Mouse (Mus musculus) lung, embryonic 14.5 days (tissue): ENCODE measurements at regions not wholly inside any gene's neighbourhood (a gene's known extent, or its start where the extent isn't known, plus 50 kb on each side); places are given as distances from the start of the nearest gene placed in this dataset.
"Not testable (repeated sequence)": the region's sequence is repeated elsewhere in the genome, so short reads cannot be mapped to it uniquely, and the experiment has no call there.

ENCODE experiments used
- ATAC-seq: fragments of 200-750 bp; cut with Nextera tagmentation; 2 replicates; pipeline ENCODE4 v1.8.0; 2017; ENCODE audit warnings: mild to moderate bottlenecking, moderate TSS enrichment, moderate library complexity; ENCODE audit not compliant: insufficient read depth
- DNase-seq: peaks from one replicate; pipeline ENCODE4 v3.0.0-alpha.2; 2015
- H3K27ac ChIP-seq: fragments of 300-500 bp; sonication (generic); 2 replicates; pipeline ENCODE4 v1.5.1; 2014; ENCODE audit warnings: low read depth, mild to moderate bottlenecking, moderate library complexity
- H3K27me3 ChIP-seq: fragments of 300-500 bp; sonication (generic); 2 replicates; pipeline ENCODE4 v1.6.1; 2014; ENCODE audit warnings: low read length, control low read depth; ENCODE audit not compliant: insufficient read depth
- H3K36me3 ChIP-seq: fragments of 300-500 bp; sonication (generic); 2 replicates; pipeline ENCODE4 v1.6.1; 2014; ENCODE audit warnings: control low read depth; ENCODE audit not compliant: insufficient read depth
- H3K4me1 ChIP-seq: fragments of 300-500 bp; sonication (generic); 2 replicates; pipeline ENCODE4 v1.6.1; 2014; ENCODE audit warnings: antibody characterized with exemption, control low read depth; ENCODE audit not compliant: insufficient read depth
- H3K4me2 ChIP-seq: fragments of 300-500 bp; sonication (generic); 2 replicates; pipeline ENCODE4 v1.6.1; 2014; ENCODE audit warnings: mild to moderate bottlenecking
- H3K4me3 ChIP-seq: fragments of 300-500 bp; sonication (generic); 2 replicates; pipeline ENCODE4 v1.5.1; 2014; ENCODE audit warnings: low read depth, low read length
- H3K9ac ChIP-seq: fragments of 300-500 bp; sonication (generic); 2 replicates; pipeline ENCODE4 v1.6.1; 2014
- H3K9me3 ChIP-seq: fragments of 300-500 bp; sonication (generic); 2 replicates; pipeline ENCODE4 v1.6.1; 2016; ENCODE audit warnings: low read depth, low read length, control low read depth
- CTCF ChIP-seq: IDR thresholded peaks from 2 replicates; pipeline ENCODE4 v1.5.1; 2016; ENCODE audit warnings: antibody characterized with exemption, low read depth
- WGBS: fragments of 180-500 bp; shearing (Covaris S2); extraction: QIAGEN DNeasy Blood & Tissue Kit; methylation state at CpG from one replicate; pipeline ENCODE4 v1.1.7; 2014; 5-methylcytosine and 5-hydroxymethylcytosine counted together

DNA sequence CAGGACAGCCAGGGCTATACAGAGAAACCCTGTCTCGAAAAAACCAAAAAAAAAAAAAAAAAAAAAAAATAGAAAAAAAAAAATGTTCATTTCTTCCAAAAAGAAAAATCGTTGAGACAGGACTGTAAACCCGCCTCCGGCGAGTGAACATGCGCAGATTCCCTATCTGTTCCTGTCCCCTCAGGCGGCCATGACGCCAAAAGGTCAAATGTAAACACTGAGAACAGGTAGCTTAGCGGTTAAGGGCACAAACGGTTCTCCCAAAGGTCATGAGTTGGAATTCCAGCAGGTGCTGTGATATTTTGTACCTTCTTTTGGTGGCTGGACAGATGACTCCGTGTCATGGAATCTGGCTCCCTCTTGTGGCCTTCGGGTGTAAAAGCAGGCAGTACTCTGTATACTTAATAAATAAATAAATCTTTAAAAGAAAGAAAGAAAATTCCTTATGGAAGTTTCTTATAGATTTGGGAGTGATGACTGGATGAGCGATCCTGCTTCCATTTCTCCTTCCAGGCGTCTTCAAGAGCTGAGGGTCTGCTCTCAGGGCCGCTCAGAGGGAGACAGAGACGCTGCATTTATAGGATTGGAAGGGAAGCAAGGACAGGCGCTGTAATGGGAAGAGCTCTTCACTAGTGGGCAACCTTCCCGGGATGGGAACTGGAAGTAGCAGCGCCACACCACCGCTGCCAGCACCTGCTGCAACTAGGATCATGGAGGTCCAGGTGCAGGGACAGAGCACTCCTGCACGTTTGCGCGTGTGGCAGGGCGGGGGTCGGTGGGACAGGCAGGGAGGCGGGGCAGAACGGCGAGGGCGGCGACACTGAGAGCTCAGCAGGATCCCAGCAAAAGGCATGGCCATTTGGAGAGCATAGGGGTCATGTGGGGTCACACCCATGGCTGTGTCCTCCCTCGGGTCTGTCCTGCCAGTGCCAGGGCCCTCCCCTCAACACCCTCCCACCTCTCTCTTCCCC, 189.2 kb upstream of the Gm10767 start:
- WGBS: 34% methylated on average over 28 of the region's 31 CpGs
- ATAC-seq: not testable (repeated sequence)

GRCm38 (mm10) chr13:66711010-66711409, 193.7 kb upstream of the Gm10767 start:
- not testable (repeated sequence) for H3K4me3 ChIP-seq, H3K4me1 ChIP-seq, H3K27me3 ChIP-seq, ATAC-seq, H3K9me3 ChIP-seq, H3K9ac ChIP-seq, H3K27ac ChIP-seq, DNase-seq, H3K36me3 ChIP-seq, H3K4me2 ChIP-seq
- WGBS: 45% methylated on average over 3 of the region's 3 CpGs

More for the DNA sequence above, 189.2 kb upstream of the Gm10767 start:
- H3K27ac ChIP-seq, H3K36me3 ChIP-seq, DNase-seq, H3K9me3 ChIP-seq, H3K4me3 ChIP-seq, H3K4me2 ChIP-seq, H3K27me3 ChIP-seq, H3K4me1 ChIP-seq, H3K9ac ChIP-seq: not testable (repeated sequence)
- TF ChIP-seq CTCF: 0 out of 2 replicates have a peak, but pooled peaks have one; percentile 5

- H3K36me3 ChIP-seq, H3K9ac ChIP-seq, H3K9me3 ChIP-seq, H3K27ac ChIP-seq, H3K4me2 ChIP-seq, H3K27me3 ChIP-seq, H3K4me3 ChIP-seq, ATAC-seq, DNase-seq, H3K4me1 ChIP-seq: not testable (repeated sequence)
- 82% methylated on average over 4 of the region's 4 CpGs for WGBS
These were observed 206.7 kb upstream of the Gm10767 start for GRCm38 (mm10) chr13:66697983-66698535.

- H3K27me3 ChIP-seq, DNase-seq, H3K4me1 ChIP-seq, H3K36me3 ChIP-seq, H3K27ac ChIP-seq, H3K9me3 ChIP-seq, ATAC-seq, H3K4me2 ChIP-seq, H3K9ac ChIP-seq, H3K4me3 ChIP-seq: not testable (repeated sequence)
- WGBS: 66% methylated on average over 6 of the region's 6 CpGs
These were observed 223.9 kb upstream of the Gm10767 start for GRCm38 (mm10) chr13:66680766-66681165.

DNA sequence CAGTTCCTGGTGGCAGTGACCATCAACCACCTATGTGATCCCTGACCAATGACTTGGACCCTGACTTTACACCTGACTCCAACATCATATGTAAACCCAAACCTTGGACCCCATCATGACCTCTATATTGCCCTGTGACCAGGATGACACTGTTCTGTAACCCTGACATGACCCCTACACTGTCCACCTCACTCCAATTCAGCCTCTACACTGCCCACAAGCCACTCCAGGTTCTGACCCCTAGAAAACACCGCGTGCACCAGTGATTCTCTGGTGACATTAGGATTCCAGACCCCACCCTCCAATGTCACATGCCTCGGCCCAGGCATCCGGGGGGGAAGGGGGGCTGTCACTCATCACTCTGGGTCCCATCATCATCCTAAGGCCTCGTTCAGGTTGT, 201.3 kb upstream of the 2410141K09Rik start:
- H3K9me3 ChIP-seq, H3K4me2 ChIP-seq, DNase-seq, H3K36me3 ChIP-seq, H3K27me3 ChIP-seq, H3K4me3 ChIP-seq, H3K9ac ChIP-seq, H3K27ac ChIP-seq, ATAC-seq, H3K4me1 ChIP-seq: not testable (repeated sequence)
- 94% methylated on average over 3 of the region's 5 CpGs for WGBS

- ATAC-seq, DNase-seq, H3K4me1 ChIP-seq, H3K4me3 ChIP-seq, H3K4me2 ChIP-seq, H3K27ac ChIP-seq, H3K9ac ChIP-seq, H3K27me3 ChIP-seq, H3K36me3 ChIP-seq, H3K9me3 ChIP-seq: not testable (repeated sequence)
- WGBS: 50% methylated on average over 3 of the region's 3 CpGs
These were observed 184.8 kb upstream of the 2410141K09Rik start for GRCm38 (mm10) chr13:66625761-66626160.

- not testable (repeated sequence) for DNase-seq, ATAC-seq, H3K4me1 ChIP-seq, H3K9ac ChIP-seq, H3K27me3 ChIP-seq, H3K27ac ChIP-seq, H3K9me3 ChIP-seq, H3K4me2 ChIP-seq, H3K36me3 ChIP-seq, H3K4me3 ChIP-seq
- WGBS: 89% methylated on average over 11 of the region's 11 CpGs
These were observed 145.1 kb upstream of the 2410141K09Rik start for GRCm38 (mm10) chr13:66586041-66586440.

GRCm38 (mm10) chr13:66563616-66564015, 122.7 kb upstream of the 2410141K09Rik start:
- H3K4me3 ChIP-seq, H3K9ac ChIP-seq, DNase-seq, H3K4me2 ChIP-seq, H3K27me3 ChIP-seq, H3K9me3 ChIP-seq, ATAC-seq, H3K4me1 ChIP-seq, H3K27ac ChIP-seq, H3K36me3 ChIP-seq: not testable (repeated sequence)
- 66% methylated on average over 4 of the region's 4 CpGs for WGBS

DNA sequence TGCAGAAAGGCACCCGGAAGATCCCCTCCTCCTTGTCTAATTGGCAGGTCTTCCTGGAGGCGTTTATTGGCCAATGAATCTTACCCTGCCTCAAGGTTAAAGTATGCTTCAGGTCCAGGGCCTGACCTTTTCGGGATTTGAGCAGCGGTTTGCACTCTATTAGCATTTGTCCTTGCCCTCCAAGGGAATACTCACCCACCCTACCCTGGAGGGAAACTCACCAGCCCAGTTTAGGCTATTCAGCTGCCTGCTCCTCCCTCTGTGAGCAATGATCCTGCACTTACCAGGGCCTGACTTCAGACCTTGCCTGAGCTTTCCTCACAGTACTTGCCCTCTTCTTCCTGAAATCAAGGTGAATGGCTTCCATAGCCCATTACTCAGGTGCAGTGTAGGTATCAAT, 115.5 kb upstream of the 2410141K09Rik start:
- H3K4me3 ChIP-seq, ATAC-seq, H3K36me3 ChIP-seq, H3K9me3 ChIP-seq, H3K4me2 ChIP-seq, DNase-seq, H3K4me1 ChIP-seq, H3K27ac ChIP-seq, H3K27me3 ChIP-seq, H3K9ac ChIP-seq: not testable (repeated sequence)
- WGBS: 64% methylated on average over 4 of the region's 4 CpGs

DNA sequence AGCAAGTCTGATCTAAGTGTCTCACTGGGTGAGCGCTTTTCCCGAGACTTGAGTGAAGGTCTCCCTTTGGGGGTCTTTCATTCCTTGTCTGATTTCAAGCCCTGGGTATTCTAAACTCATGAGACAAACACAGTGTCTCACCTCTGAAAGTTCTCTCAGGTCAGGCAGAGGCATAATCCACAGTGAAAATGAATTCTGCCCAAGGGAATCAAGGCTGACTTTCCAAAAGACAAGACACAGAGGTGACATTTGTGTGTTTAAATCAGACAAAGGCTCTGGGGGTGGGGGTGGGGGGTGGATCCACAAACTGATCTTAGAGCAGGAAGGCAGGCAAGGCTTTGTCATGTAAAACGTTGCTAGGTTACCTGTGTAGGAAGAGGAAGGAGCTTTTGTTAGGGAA, 107.0 kb upstream of the 2410141K09Rik start:
- H3K9ac ChIP-seq, H3K4me3 ChIP-seq, H3K4me2 ChIP-seq, H3K27ac ChIP-seq, DNase-seq, H3K4me1 ChIP-seq, ATAC-seq, H3K36me3 ChIP-seq, H3K27me3 ChIP-seq, H3K9me3 ChIP-seq: not testable (repeated sequence)
- WGBS: 73% methylated on average over 3 of the region's 3 CpGs
